Mouse (Mus musculus) hindbrain, embryonic 16.5 days (tissue): ENCODE measurements around the gene Foxp1. TPM values are rescaled to one million over a fixed set of nuclear protein-coding genes. Genes with fewer than 3 reads are reported as not detected.
A peak's percentile ranks its signal among the peaks of the same experiment; 100 is the strongest.

Experiments used
- ATAC-seq: fragments of 200-750 bp; cut with Nextera tagmentation; 2 replicates; pipeline ENCODE4 v1.8.0; 2017; ENCODE audit warnings: moderate TSS enrichment, moderate library complexity
- H3K27ac ChIP-seq: fragments of 300-500 bp; sonication (generic); 2 replicates; pipeline ENCODE4 v1.5.1; 2014; ENCODE audit warnings: low read depth, mild to moderate bottlenecking, control low read depth, low read length, moderate library complexity
- H3K27me3 ChIP-seq: fragments of 300-500 bp; sonication (generic); replicated peaks from 2 replicates; pipeline ENCODE4 v1.6.1; 2014; ENCODE audit warnings: low read length; ENCODE audit not compliant: control insufficient read depth, insufficient read depth
- H3K36me3 ChIP-seq: fragments of 300-500 bp; sonication (generic); 2 replicates; pipeline ENCODE4 v1.6.1; 2014; ENCODE audit warnings: mild to moderate bottlenecking, low read length, moderate library complexity, mixed read lengths; ENCODE audit not compliant: control insufficient read depth, insufficient read depth
- H3K4me1 ChIP-seq: fragments of 300-500 bp; sonication (generic); 2 replicates; pipeline ENCODE4 v1.6.1; 2014; ENCODE audit warnings: low read depth, low read length; ENCODE audit not compliant: control insufficient read depth, insufficient read depth
- H3K4me2 ChIP-seq: fragments of 300-500 bp; sonication (generic); 2 replicates; pipeline ENCODE4 v1.6.1; 2014; ENCODE audit warnings: mild to moderate bottlenecking, low read length, control low read depth, moderate library complexity
- H3K4me3 ChIP-seq: fragments of 300-500 bp; sonication (generic); 2 replicates; pipeline ENCODE4 v1.5.1; 2014; ENCODE audit warnings: mild to moderate bottlenecking, low read length, control low read depth, moderate library complexity
- H3K9ac ChIP-seq: fragments of 300-500 bp; sonication (generic); 2 replicates; pipeline ENCODE4 v1.6.1; 2014; ENCODE audit warnings: low read depth, mild to moderate bottlenecking, control low read depth, low read length, moderate library complexity
- H3K9me3 ChIP-seq: fragments of 300-500 bp; sonication (generic); 2 replicates; pipeline ENCODE4 v1.6.1; 2014; ENCODE audit warnings: mild to moderate bottlenecking, low read length, moderate library complexity; ENCODE audit not compliant: control insufficient read depth
- WGBS: fragments of 180-500 bp; shearing (Covaris S2); extraction: QIAGEN DNeasy Blood & Tissue Kit; methylation state at CpG from one replicate; pipeline ENCODE4 v1.1.7; 2014; 5-methylcytosine and 5-hydroxymethylcytosine counted together
- polyA plus RNA-seq: library from polyadenylated mRNA; unstranded; fragments of >200 nt; fragmentation: Nextera tagmentation; extraction: Ambion mirVana; gene quantifications from 2 replicates; pipeline ENCODE4 v1.2.1, GENCODE M21; 2015

Foxp1 gene
- polyA plus RNA-seq, 1 experiment from 2014 or later, result 47.8 TPM

DNA sequence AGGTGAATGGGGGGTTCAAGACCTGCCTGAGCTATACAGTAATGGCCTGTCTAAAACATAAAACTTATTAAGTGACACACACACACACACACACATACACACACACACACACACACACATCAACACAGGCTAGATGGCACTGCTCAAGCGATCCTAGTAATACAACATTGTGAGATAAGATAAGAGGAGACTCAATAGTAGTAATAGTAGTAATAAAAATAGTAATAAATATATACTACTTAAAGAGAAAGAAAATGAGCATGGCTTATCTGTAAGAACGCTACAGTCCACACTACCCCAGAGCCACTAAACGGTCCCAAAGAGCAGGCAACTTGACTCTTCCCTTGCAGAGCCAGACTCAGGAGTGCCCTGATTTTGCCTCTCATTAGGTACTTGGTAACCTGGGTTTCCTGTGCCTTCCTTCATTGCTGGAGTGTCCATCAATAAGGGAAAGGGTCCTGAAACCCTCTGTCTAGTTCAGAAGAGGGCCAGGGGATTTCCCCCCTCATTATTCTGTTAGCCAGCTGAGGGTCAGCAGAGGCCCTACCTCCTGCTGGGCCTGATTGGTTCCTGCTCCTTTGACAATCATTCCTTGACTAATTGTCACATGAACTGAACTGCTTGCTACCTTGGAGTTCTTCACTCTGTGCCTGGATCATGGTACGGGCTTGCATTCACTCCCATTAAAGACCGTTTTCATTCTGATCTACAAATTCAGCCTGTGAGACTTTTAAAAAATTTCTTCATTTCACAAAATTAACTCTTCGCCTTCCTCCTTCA, 480.2 kb downstream of the Foxp1 start:
- WGBS, result 72% methylated on average over 6 of the region's 6 CpGs
- no peak for ATAC-seq
- no peak overlapping the region for H3K4me3 ChIP-seq
- H3K27ac ChIP-seq, result no peak overlapping the region
- no peaks in the 10 kb centered on the region for H3K9me3 ChIP-seq
- H3K4me1 ChIP-seq, result no peaks in the 10 kb centered on the region
- H3K36me3 ChIP-seq, result no peaks in the 10 kb centered on the region
- H3K9ac ChIP-seq, result no peak overlapping the region
- H3K4me2 ChIP-seq, result no peak overlapping the region
- H3K27me3 ChIP-seq, result no peaks in the 10 kb centered on the region

DNA sequence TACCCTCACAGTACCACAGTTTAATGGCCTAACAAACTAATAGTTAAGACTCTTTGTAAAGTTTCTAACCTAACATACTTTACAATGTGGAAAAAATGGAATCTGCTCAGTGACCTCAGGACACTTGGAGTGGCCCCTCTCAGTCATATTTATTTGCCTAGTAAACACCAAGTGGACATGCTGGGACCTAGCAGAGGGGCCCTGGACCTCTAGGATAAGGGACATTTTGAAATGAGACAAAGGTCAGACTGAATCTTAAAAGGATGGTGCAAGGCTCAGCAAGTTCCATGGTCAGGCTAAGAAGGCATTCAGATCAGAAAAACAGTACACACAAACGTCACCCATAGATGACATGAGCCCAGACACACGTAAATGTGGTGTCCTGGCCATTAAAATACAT, 483.5 kb downstream of the Foxp1 start:
- H3K4me3 ChIP-seq, result no peak overlapping the region
- ATAC-seq, result no peak
- no peaks in the 10 kb centered on the region for H3K9me3 ChIP-seq
- 94% methylated on average over 2 of the region's 2 CpGs for WGBS
- H3K27me3 ChIP-seq, result no peaks in the 10 kb centered on the region; the same call in 1 of the 2 replicates
- no peak overlapping the region for H3K9ac ChIP-seq
- no peak overlapping the region for H3K4me2 ChIP-seq
- H3K36me3 ChIP-seq, result no peaks in the 10 kb centered on the region
- H3K4me1 ChIP-seq, result no peaks in the 10 kb centered on the region
- H3K27ac ChIP-seq, result no peak overlapping the region

DNA sequence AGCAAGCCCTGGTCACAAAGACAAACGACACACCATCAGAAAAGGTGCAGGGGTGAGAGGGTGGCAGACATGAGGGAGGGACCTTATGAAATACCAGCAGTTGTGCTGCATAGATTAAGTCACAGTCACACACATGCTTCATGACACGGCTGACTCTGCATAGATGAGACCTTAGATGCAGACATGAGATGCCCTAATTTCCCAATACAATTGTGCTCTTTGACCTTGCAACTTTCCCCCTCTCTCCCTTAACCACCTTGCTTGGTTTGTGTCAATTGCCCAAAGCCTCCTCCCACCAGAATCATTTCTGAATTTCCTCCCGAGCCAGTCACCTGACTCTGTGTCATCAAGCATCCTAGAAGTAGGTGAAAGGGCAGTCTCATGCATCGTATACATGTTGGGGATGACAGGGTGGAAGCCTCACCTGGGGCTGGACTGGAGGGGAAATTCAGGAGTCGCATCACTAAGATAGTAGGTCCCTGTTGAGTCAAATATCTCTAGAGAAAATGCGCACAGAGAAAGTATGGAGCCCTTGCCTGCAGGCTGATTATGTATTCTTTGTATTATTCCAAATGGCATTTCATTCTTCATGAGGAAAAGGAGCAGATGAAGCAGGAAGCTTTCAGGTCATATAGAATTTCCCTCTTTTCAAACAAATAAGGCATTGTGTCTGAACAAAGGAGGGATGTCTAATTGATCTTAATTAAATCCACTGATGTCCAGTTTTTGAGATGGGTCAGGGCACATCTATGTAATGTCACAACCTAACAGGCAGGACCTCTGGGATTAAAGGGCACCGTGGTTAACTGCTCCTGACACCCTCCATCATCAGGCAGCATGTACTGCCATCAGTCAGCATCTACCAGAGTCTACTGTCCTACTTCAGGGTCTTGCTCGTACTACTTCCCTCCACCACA, 486.8 kb downstream of the Foxp1 start:
- no peak overlapping the region for H3K4me3 ChIP-seq
- H3K9ac ChIP-seq, result no peak overlapping the region
- no peaks in the 10 kb centered on the region; the same call in none of the 2 replicates for H3K27me3 ChIP-seq
- no peak overlapping the region for H3K4me2 ChIP-seq
- H3K4me1 ChIP-seq, result no peaks in the 10 kb centered on the region
- H3K27ac ChIP-seq, result no peak overlapping the region
- no peak for ATAC-seq
- no peaks in the 10 kb centered on the region for H3K9me3 ChIP-seq
- no peaks in the 10 kb centered on the region for H3K36me3 ChIP-seq
- 78% methylated on average over 8 of the region's 8 CpGs for WGBS

DNA sequence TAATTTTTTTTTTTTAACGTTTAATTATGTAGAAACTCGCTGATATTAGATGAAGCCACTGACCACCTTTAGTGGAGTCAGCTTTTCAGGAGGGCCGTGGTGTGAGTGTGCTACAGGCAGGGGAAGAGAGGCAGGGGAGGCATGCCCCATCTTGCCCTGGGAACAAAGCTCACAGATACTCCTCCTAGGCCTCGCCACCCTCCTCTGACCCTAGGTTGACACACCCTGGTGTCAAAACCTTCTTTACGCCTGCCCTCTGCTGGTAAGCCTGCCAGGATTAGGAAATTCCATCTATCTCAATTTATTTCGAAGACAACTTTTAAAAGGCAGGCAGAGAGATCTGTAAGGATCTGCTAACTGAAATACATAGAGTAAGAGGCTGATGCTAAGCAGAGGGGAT, 489.5 kb downstream of the Foxp1 start:
- Histone ChIP-seq H3K27ac (no peak overlapping the region), H3K27me3 (no peaks in the 10 kb centered on the region; the same call in none of the 2 replicates), H3K4me3 (no peak overlapping the region), H3K4me1 (no peaks in the 10 kb centered on the region; the same call in 1 of the 2 replicates), H3K36me3 (no peaks in the 10 kb centered on the region), H3K9me3 (no peaks in the 10 kb centered on the region), H3K9ac (no peak overlapping the region), H3K4me2 (no peak overlapping the region)
- ATAC-seq, result no peak
- 48% methylated on average over 6 of the region's 6 CpGs for WGBS

DNA sequence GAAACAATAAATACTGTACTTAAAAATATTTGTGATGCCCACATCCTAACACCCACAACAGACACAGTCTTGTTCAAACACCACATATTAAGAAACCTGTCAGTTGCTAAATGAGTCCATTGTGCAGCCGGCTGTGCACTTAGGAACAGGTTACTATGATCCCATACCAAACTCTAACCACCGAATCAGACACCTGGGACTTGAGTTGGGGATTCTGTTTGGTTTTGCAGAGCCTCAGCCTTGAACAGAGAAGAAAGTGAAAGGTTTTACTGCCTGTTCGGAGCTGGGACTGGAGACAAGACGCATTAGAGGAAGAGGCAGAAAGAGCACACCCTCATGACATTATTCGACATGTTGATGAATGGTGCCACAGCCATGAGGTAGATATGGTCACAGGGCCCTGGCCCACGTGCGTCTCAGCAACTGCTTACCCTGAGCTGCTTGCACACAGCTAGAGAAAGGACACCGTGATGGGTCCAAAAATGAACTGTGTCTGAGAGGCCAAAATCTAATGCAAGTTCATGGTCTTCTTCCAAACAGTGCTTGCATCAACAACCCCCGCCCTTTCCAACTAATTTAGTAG, 491.1 kb downstream of the Foxp1 start:
- ATAC-seq, result no peak
- 75% methylated on average over 9 of the region's 9 CpGs for WGBS

DNA sequence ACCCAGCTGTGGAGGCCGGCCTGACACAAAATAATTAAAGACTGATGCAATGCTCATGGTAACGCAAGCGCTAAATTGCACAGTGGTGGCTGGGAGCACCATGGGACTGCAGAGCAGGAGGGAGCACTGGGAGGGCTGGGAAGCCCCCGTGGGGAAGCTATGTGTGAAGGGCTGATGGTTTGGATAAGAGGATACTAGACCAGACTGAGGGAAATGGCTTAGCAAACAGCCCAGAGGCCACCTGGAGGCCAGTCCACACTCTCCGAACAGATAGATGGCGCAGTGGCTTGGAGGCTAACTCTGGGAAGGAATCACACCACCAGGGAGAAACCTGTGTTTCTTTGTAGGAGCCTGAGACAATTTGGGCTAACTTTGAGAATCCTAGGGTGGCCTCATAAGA, 492.3 kb downstream of the Foxp1 start:
- Histone ChIP-seq H3K4me2 (no peak overlapping the region), H3K36me3 (no peaks in the 10 kb centered on the region), H3K27ac (no peak overlapping the region), H3K4me1 (no peaks in the 10 kb centered on the region; the same call in 1 of the 2 replicates), H3K9ac (no peak overlapping the region), H3K27me3 (peaks cover 2% of the 10 kb centered on the region; the same call in 1 of the 2 replicates), H3K4me3 (no peak overlapping the region), H3K9me3 (no peaks in the 10 kb centered on the region)
- no peak for ATAC-seq
- 20% methylated on average over 6 of the region's 6 CpGs for WGBS

More for the DNA sequence above, 491.1 kb downstream of the Foxp1 start:
- H3K9ac ChIP-seq, result no peak overlapping the region
- H3K4me2 ChIP-seq, result no peak overlapping the region
- H3K27ac ChIP-seq, result no peak overlapping the region
- no peaks in the 10 kb centered on the region; the same call in 1 of the 2 replicates for H3K4me1 ChIP-seq
- no peak overlapping the region for H3K4me3 ChIP-seq
- no peaks in the 10 kb centered on the region for H3K9me3 ChIP-seq
- H3K36me3 ChIP-seq, result no peaks in the 10 kb centered on the region
- no peaks in the 10 kb centered on the region; the same call in none of the 2 replicates for H3K27me3 ChIP-seq

DNA sequence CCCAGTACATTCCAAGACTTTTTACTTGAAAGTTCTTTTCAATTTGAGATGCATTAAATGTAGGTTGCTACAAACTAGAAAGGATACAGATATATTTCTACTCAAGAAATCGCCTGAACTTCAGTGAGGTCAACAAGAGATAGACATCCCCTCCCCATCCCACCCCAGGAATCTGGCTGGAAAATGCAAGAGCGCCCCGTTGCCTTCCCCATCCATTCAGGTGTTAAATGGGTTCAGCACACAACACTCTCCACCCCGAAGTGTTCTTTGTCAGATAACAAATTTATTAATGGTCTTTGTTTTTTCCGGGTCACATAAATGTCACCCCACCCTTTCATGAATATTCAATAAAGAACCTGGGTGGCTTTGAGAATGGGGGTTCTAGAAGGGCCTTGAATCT, 493.1 kb downstream of the Foxp1 start:
- H3K4me1 ChIP-seq, result no peaks in the 10 kb centered on the region; the same call in 1 of the 2 replicates

DNA sequence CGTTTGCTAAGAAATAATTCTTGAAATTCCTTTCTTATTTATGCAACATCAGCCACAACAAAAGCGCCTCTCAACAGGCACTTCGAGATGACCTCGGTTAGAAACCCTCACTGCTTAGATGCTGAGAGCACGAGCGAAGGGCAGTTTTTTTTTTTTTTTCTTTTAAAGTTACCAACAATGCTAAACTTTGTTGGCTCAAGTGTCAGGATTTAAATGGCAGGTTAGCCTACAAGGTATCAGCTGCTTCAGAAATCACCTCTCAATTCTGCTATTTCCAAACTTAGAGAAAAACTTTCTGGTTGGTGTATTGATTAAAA, 493.6 kb downstream of the Foxp1 start:
- Histone ChIP-seq H3K9ac (peak overlapping the region; percentile 72), H3K27ac (peak overlapping the region; percentile 75; the same call in 1 of the 2 replicates), H3K4me1 (no peaks in the 10 kb centered on the region; the same call in 1 of the 2 replicates), H3K9me3 (no peaks in the 10 kb centered on the region), H3K4me3 (peak overlapping the region; percentile 68), H3K4me2 (peak overlapping the region; percentile 89), H3K27me3 (peaks cover 2% of the 10 kb centered on the region; the same call in 1 of the 2 replicates), H3K36me3 (no peaks in the 10 kb centered on the region)
- 2% methylated on average over 6 of the region's 6 CpGs for WGBS
- no peak for ATAC-seq

More for the DNA sequence above, 493.1 kb downstream of the Foxp1 start:
- 19% methylated on average over 5 of the region's 5 CpGs for WGBS
- Histone ChIP-seq H3K27me3 (peaks cover 2% of the 10 kb centered on the region; the same call in 1 of the 2 replicates), H3K9me3 (no peaks in the 10 kb centered on the region), H3K9ac (no peak overlapping the region), H3K4me2 (no peak overlapping the region), H3K4me3 (no peak overlapping the region), H3K27ac (no peak overlapping the region), H3K36me3 (no peaks in the 10 kb centered on the region)
- ATAC-seq, result no peak
